Mouse (Mus musculus) adrenal gland, postnatal 14 days (tissue): Measurements from ENCODE around the gene Trhr2. TPM values are rescaled to one million over a fixed set of nuclear protein-coding genes. Genes with fewer than 3 reads are reported as not detected.

Experiments
- DNase-seq: peaks from one replicate; pipeline ENCODE4 v3.0.0; 2021; ENCODE audit warnings: mixed read lengths
- total RNA-seq: library from RNA; stranded (reverse); gene quantifications from 2 replicates; pipeline ENCODE4 v1.2.3, GENCODE M21; 2021

The Trhr2 gene
- total RNA-seq, 1 experiment from 2014 or later = not detected

GRCm38 (mm10) chr8:122332753-122333506, 27.6 kb downstream of the Trhr2 start:
- peak; percentile 88 for DNase-seq

GRCm38 (mm10) chr8:122331134-122331523, 29.4 kb downstream of the Trhr2 start:
- DNase-seq = peak; percentile 73

GRCm38 (mm10) chr8:122330446-122331133, 30.0 kb downstream of the Trhr2 start:
- DNase-seq = no peak

GRCm38 (mm10) chr8:122329553-122330239, 30.9 kb downstream of the Trhr2 start:
- no peak for DNase-seq

- DNase-seq = no peak
Observed at GRCm38 (mm10) chr8:122329072-122329471, 31.5 kb downstream of the Trhr2 start.

GRCm38 (mm10) chr8:122326114-122326542, 34.4 kb downstream of the Trhr2 start:
- no peak for DNase-seq

- no peak for DNase-seq
Observed at GRCm38 (mm10) chr8:122325196-122325595, 35.4 kb downstream of the Trhr2 start.

GRCm38 (mm10) chr8:122323951-122324402, 36.6 kb downstream of the Trhr2 start:
- peak; percentile 48 for DNase-seq

- peak; percentile 16 for DNase-seq
Observed at GRCm38 (mm10) chr8:122322792-122323191, 37.8 kb downstream of the Trhr2 start.

- DNase-seq = no peak
Observed at GRCm38 (mm10) chr8:122322126-122322525, 38.4 kb downstream of the Trhr2 start.

GRCm38 (mm10) chr8:122321455-122321921, 39.1 kb downstream of the Trhr2 start:
- DNase-seq = no peak

GRCm38 (mm10) chr8:122320541-122320940, 40.0 kb downstream of the Trhr2 start:
- DNase-seq = no peak

GRCm38 (mm10) chr8:122319708-122320075, 40.9 kb downstream of the Trhr2 start:
- DNase-seq = no peak

- DNase-seq = no peak
Observed at GRCm38 (mm10) chr8:122319045-122319707, 41.4 kb downstream of the Trhr2 start.

GRCm38 (mm10) chr8:122317918-122318475, 42.5 kb downstream of the Trhr2 start:
- no peak for DNase-seq

GRCm38 (mm10) chr8:122316402-122316801, 44.1 kb downstream of the Trhr2 start:
- no peak for DNase-seq

- DNase-seq = peak; percentile 56
Observed at GRCm38 (mm10) chr8:122314899-122315496, 45.5 kb downstream of the Trhr2 start.

- no peak for DNase-seq
Observed at GRCm38 (mm10) chr8:122313310-122313709, 47.2 kb downstream of the Trhr2 start.

GRCm38 (mm10) chr8:122312553-122312952, 48.0 kb downstream of the Trhr2 start:
- DNase-seq = no peak

- no peak for DNase-seq
Observed at GRCm38 (mm10) chr8:122311115-122311514, 49.4 kb downstream of the Trhr2 start.

- DNase-seq = no peak
Observed at GRCm38 (mm10) chr8:122309272-122309671, 51.3 kb downstream of the Trhr2 start.

GRCm38 (mm10) chr8:122307836-122308235, 52.7 kb downstream of the Trhr2 start:
- no peak for DNase-seq
